Comparison of ENCODE assay signal across 8 mouse cellular contexts in genomic region chr16:35982506-35982901, GRCm38 (mm10). TPM values are rescaled to one million over a fixed set of nuclear protein-coding genes. Genes with fewer than 3 reads are reported as not detected.
A peak's percentile ranks its signal among the peaks of the same experiment; 100 is the strongest.
DNase-seq lines count a peak whose midpoint lies in the region; ATAC-seq and TF ChIP-seq lines count a peak whose summit lies in the region.

No protein-coding gene starts in this region.

- peak; percentile 81 for DNase-seq in heart, adult 11 months
- no peak for DNase-seq in heart, postnatal 4 days
- no peak for DNase-seq in forebrain, postnatal 0 days
- DNase-seq in MN1 (ENCODE audit: low spot score) (no peak), adipocyte (ENCODE audit: low spot score) (no peak)
- DNase-seq in thymus, postnatal 10 days (ENCODE audit: low spot score in 2 of 2) = no peak

- peak overlapping the region; percentile 82 for H3K9ac ChIP-seq in forebrain, postnatal 0 days
- H3K9ac ChIP-seq in liver, embryonic 15.5 days = peak overlapping the region; percentile 98

- no peaks in the 10 kb centered on the region for H3K27me3 ChIP-seq in E14TG2a.4 (ENCODE audit: insufficient read depth, low read length)
- no peaks in the 10 kb centered on the region for H3K27me3 ChIP-seq in forebrain, postnatal 0 days (ENCODE audit: insufficient read depth, low read length)
- no peaks in the 10 kb centered on the region for H3K27me3 ChIP-seq in liver, embryonic 15.5 days

- WGBS in forebrain, postnatal 0 days = 5% methylated on average over 15 of the region's 15 CpGs
- 4% methylated on average over 15 of the region's 15 CpGs for WGBS in liver, embryonic 15.5 days (ENCODE audit: insufficient replicate concordance)

- H3K4me1 ChIP-seq in E14TG2a.4 (replicated peaks; ENCODE audit: low read depth, low read length) = peaks cover 56% of the 10 kb centered on the region
- 0 out of 2 replicates have a peak, but pooled peaks cover 3% of the 10 kb centered on the region for H3K4me1 ChIP-seq in forebrain, postnatal 0 days (ENCODE audit: insufficient read depth)
- peaks cover 42% of the 10 kb centered on the region for H3K4me1 ChIP-seq in liver, embryonic 15.5 days (replicated peaks)

- peak overlapping the region; percentile 99 for H3K27ac ChIP-seq in forebrain, postnatal 0 days (ENCODE audit: low read depth, low read length)
- H3K27ac ChIP-seq in liver, embryonic 15.5 days (replicated peaks) = peak overlapping the region; percentile 100

- ATAC-seq in forebrain, postnatal 0 days = peak; percentile 0
- ATAC-seq in liver, embryonic 15.5 days (ENCODE audit: insufficient read depth) = no peak

- H3K36me3 ChIP-seq in E14TG2a.4 (ENCODE audit: insufficient read depth, low read length) = no peaks in the 10 kb centered on the region
- no peaks in the 10 kb centered on the region for H3K36me3 ChIP-seq in forebrain, postnatal 0 days (ENCODE audit: insufficient read depth)
- H3K36me3 ChIP-seq in liver, embryonic 15.5 days (replicated peaks) = no peaks in the 10 kb centered on the region

- peak overlapping the region; percentile 64 for H3K4me2 ChIP-seq in forebrain, postnatal 0 days (ENCODE audit: low read depth)
- peak overlapping the region; percentile 84 for H3K4me2 ChIP-seq in liver, embryonic 15.5 days

- H3K9me3 ChIP-seq in E14TG2a.4 (ENCODE audit: low read length) = no peaks in the 10 kb centered on the region
- no peaks in the 10 kb centered on the region for H3K9me3 ChIP-seq in forebrain, postnatal 0 days (ENCODE audit: low read length)
- H3K9me3 ChIP-seq in liver, embryonic 15.5 days (replicated peaks) = peaks cover 3% of the 10 kb centered on the region; the same call in 1 of the 2 replicates

- peak overlapping the region; percentile 90 for H3K4me3 ChIP-seq in E14TG2a.4 (replicated peaks; ENCODE audit: low read length)
- peak overlapping the region; percentile 92 for H3K4me3 ChIP-seq in forebrain, postnatal 0 days (ENCODE audit: low read depth, low read length)
- peak overlapping the region; percentile 88 for H3K4me3 ChIP-seq in liver, embryonic 15.5 days (replicated peaks)

- no peak for TF ChIP-seq CTCF in E14TG2a.4 (conservative IDR thresholded peaks at IDR 0.05; ENCODE audit: low read length)
- TF ChIP-seq CTCF in forebrain, postnatal 0 days (IDR thresholded peaks at IDR 0.05; ENCODE audit: low read depth) = no peak

RNA-seq across cellular contexts. Expression of gene Kpna1, which starts 4.0 kb away (rescaled TPM):
- total RNA-seq in heart, postnatal 4 days (2021) = 100 to 1,000 TPM; 105 to 108 TPM
- 83.2 and 97.1 TPM in 2 replicates for total RNA-seq in forebrain, postnatal 0 days (2014; rRNA removed)
- polyA plus RNA-seq in forebrain, postnatal 0 days (2015; fragmentation: Nextera tagmentation; extraction: Ambion mirVana) = 51.0 and 59.7 TPM in 2 replicates
- polyA plus RNA-seq in liver, embryonic 15.5 days (2015; fragmentation: Nextera tagmentation; extraction: Ambion mirVana) = 32.6 and 32.9 TPM in 2 replicates

RNA-seq across cellular contexts. Expression of gene Dtx3l, which starts 43.6 kb away (rescaled TPM):
- 10 to 100 TPM in 1 of 2 experiments, 1 to 10 TPM in 1; 9.5 to 10.3 TPM for total RNA-seq in heart, postnatal 4 days (2021)
- 1.2 and 2.3 TPM in 2 replicates for total RNA-seq in forebrain, postnatal 0 days (2014; rRNA removed)
- polyA plus RNA-seq in forebrain, postnatal 0 days (2015; fragmentation: Nextera tagmentation; extraction: Ambion mirVana) = 1.1 TPM in 2 replicates
- 4.9 TPM in 2 replicates for polyA plus RNA-seq in liver, embryonic 15.5 days (2015; fragmentation: Nextera tagmentation; extraction: Ambion mirVana)

RNA-seq across cellular contexts. Expression of gene Parp9, which starts 44.2 kb away (rescaled TPM):
- total RNA-seq in heart, postnatal 4 days (2021) = 10 to 100 TPM; 12.4 to 14.0 TPM
- 3.3 and 5.1 TPM in 2 replicates for total RNA-seq in forebrain, postnatal 0 days (2014; rRNA removed)
- polyA plus RNA-seq in forebrain, postnatal 0 days (2015; fragmentation: Nextera tagmentation; extraction: Ambion mirVana) = 2.3 and 3.2 TPM in 2 replicates
- polyA plus RNA-seq in liver, embryonic 15.5 days (2015; fragmentation: Nextera tagmentation; extraction: Ambion mirVana) = 9.0 and 9.5 TPM in 2 replicates

RNA-seq across cellular contexts. Expression of gene Wdr5b, which starts 58.5 kb away (rescaled TPM):
- 1 to 10 TPM; 5.9 to 6.1 TPM for total RNA-seq in heart, postnatal 4 days (2021)
- 8.8 and 12.2 TPM in 2 replicates for total RNA-seq in forebrain, postnatal 0 days (2014; rRNA removed)
- polyA plus RNA-seq in forebrain, postnatal 0 days (2015; fragmentation: Nextera tagmentation; extraction: Ambion mirVana) = 5.0 and 6.8 TPM in 2 replicates
- 2.3 and 2.5 TPM in 2 replicates for polyA plus RNA-seq in liver, embryonic 15.5 days (2015; fragmentation: Nextera tagmentation; extraction: Ambion mirVana)
